Mouse (Mus musculus) embryo, embryonic 10.5 days (tissue): ENCODE measurements around the gene Atp5s.

ENCODE experiments used
- DNase-seq: peaks from one replicate; pipeline ENCODE4 v3.0.0-alpha.2; 2015; ENCODE audit warnings: low spot score

Gene Atp5s

DNA sequence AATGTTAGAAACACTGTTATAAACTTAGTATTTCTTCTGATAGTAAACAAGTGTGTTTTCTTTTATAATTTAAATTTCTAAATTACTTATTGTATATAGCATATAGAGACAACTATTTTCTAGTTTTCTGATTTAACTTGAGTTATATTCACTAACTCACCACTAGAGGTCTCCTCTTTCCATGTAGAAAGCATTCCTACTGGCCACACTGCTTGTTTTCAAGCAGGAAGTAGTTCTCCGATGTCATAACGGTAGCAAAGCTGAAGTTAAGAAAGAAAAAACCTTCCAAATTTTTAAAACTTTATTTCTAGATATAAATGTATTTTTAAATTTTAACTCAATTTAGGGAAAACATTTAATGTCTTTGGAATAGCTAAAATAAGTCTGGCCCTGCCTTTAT, 8.8 kb downstream of the Atp5s start:
- peak; percentile 71 for DNase-seq

DNA sequence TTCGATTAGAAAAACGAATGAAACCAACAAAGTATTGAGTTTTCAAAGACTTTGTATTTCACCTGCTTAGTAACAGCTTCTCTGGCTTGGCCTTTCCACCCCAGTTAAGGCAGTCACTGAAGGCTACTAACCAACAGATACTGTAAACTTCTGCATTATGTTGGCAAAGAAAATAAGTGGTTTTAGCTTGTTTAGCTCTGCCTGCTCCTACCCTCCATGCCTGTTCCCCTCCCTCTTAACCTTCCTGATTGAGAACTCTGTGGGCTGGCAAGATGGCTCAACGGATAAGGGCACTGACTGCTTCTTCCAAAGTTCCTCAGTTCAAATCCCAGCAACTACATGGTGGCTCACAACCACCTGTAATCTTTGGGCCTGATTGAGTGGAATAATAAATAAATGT, 9.2 kb downstream of the Atp5s start:
- DNase-seq, result no peak

DNA sequence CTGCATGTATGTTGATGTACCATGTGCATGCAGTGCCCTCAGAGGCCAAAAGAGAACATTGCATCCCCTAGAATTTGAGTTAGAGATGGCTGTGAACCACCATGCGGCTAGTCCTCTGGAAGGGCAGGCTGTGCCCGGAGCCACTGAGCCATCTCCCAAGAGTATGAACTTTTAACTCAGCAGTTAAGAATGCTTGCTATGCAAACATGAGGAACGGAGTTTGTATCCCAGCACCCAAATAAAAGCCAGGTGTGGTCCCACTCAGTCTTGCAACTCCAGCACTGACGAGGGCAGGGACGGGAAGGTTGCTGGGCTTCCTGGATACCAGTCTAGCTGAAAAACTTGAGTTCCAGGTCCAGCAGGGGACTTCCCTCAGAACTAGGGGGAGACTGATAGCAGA, 17.2 kb downstream of the Atp5s start:
- no peak for DNase-seq

DNA sequence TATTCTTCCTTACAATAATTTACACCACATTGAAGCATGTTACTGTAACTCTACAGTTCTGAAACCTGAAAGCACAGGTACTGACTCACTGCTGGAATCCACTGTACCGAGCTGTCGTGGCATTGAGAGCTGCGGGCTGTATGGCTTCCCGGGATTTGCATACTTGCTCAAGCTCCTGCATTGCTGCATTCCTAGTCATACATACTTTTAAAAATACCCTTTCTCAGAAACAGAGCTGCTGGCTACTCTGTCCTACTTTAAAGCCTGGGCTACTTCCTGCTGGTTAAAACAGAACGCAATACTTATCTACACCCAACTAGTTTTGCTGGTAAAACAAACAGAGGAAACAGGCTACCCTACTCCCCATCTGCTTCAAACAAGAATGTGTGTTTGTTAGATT, 19.4 kb downstream of the Atp5s start:
- no peak for DNase-seq

DNA sequence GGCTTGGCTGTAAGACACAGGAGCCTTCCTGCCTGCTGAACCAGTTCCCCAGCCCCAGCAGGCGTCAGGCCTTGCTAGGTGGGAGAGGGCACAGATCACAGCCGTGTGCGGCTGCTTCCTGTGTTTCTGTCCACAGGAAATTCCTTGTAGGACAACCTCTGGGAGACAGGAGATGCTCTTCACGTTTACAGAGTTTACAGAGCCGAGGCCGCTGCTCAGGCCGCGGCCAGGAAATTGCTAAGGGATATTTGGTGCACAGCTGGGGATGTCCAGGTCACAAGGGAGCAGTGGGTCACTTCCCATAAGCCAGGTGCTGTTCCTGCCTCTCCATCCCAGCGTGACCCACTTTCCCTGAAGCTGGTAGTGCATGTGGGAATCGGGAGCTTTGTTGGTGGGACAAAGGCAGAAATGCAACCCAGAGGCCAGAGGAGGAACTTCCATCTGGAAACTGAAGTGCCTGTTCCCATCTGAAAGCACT, 27.2 kb downstream of the Atp5s start:
- peak; percentile 62 for DNase-seq

DNA sequence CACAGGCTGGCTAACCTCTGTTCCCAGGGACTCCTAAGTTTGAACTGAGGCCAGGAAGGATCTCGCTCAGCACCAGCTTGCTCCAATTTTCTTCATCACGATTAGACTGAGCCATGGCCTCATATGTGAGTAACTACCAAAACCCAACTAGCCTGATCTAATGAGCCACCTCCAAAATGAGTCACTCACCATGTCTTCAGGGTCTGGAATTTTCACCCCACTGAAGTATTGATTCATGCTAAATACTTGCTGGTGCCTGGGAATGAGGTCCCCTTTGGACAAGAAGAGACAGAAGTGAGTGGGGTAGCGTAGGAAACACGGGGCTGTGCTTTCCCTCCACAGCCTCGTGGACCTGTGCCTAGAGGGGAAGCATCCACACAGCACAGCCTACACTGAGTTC, 29.2 kb downstream of the Atp5s start:
- DNase-seq, result no peak

DNA sequence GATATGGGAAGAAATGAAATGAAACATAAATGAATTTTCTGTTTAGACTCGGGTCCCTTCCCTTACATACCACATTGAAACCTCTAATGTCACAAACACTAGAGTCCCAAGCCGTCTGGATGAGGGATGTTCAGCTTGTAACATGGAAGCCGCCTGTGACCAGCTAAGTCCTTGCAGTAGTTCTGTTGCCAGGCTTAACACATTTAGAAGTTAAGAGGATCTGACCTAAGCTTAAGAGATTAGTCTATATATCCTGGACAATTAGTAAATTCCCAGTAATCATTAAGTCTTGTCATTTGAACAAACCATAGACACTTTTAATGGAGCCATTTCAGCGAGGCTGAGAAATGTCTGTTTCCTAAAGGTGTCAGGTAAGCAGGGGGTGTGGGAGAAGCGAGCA, 31.3 kb downstream of the Atp5s start:
- no peak for DNase-seq

DNA sequence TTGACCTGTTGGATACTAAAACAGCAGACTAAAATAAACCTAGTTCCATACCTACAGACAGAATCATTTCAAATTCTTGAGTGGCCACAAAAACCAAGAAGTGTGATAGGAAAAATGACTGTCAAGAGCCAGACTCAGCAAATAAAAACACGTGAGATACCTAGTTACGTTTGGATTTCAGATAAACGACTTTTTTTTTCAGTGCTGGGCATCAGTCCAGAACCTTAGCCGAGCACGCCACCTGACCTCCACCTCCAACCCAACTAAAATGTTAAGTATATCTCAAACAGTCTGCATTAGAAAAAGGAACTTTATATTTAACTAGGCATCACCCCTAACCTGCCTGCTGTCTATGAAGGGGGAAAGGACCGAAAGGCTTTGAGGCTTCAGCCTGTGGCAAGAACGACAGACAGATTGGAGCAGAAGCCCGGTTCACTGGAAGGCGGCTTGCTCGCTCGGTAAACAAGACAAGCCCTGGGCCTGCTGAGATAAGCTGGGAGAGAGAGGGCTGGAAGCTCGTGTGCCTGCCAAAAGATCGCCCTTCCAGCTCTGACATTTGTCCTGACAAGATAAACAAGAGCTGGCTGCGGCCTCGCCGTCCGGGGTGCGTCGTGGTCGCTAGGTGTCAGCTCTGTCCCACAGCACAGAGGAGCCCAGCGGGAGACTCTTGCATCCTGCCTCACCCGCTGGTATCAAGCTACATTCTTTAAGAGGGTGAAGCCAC, 32.8 kb downstream of the Atp5s start:
- peak; percentile 87 for DNase-seq

DNA sequence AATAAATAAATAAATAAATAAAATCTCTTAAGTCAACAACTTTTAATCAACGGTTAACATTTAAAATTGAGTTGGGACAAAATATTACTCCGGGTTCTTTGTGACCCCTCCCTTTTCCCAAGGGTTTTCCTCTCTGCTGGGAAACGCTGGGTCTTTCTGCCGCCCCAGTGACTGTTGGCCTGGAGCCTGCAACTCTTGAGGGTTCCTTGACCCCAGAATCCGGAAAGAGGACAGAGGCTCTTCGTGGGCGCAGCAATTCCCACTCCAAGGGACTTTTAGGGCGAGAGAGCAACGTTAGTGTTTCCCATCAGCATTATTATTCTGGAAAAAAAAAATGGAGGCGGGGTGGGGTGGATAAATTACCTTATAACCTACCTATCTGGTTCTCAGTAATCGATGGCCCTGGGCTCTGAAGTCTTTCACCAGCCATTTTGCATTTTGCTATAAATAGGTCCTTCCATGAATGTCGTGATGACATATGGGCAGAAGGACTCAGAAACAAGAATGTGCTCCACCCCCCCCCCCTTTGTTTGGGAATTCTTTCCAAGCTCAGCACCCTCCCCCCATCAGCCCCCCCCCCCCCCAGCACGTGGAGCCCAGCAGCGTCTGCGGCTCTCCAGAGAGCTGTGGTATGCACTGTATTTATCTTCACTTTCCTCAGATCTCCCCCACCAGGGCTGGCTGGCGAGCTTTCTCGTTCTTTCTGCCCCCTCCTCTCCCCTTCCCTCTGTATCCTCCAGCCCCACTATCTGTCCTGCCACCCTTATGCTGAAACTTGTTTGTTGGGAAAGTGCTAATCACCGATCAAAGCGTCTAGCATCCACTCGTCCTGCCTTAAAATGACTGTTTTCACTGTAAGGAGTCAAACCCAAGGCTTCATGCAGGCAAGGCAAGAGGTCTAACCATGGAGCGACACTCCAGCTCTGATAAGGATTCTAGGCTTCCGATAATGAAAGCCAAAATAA, 33.8 kb downstream of the Atp5s start:
- peak; percentile 61 for DNase-seq

DNA sequence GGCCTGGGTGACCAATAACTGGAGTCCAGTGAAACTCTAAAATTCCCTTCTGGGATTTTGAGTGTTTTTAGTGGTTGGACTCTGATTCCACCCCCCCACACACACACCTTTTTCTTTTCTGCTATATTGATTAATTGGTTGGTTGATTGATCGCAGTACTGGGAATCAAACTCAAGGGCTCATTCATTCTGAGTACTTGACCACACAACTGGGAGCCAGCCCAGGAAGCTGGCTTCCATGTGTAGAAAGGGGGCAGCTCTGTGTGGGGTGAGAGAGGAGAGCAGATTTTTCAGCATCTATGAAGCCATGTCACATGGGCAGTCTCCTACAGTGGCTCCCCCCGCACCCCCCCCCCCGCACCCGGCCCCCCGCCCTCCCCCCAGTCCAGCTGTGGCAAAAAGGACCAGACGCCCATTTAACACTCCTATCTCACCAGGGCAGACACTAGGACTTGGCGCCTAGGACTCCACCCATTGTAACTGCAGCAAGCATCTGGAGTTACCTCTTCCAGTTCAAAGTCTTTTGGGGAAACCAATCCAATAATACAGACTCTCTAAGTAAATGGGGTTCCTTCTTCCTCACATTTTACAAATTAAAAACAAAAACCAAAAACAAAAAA, 34.6 kb downstream of the Atp5s start:
- peak; percentile 37 for DNase-seq

DNA sequence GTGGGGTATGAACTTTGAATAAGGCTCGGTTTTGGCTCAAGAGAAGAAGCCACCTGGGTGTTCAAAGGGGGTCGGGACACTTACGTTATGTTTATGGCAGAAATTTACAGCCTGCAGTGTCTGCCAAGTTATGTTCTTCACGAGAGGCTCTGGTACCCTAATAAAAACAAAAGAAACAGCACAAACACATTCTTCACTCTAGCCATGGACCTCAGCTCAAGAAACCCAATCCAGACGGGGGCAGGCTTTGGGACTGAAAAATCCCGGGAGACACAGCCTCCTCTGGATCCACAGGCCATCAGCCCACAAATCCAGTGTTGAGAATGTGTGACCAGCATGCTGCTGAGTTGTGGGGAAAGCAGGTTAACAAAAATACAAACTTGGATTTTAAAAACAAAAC, 35.3 kb downstream of the Atp5s start:
- no peak for DNase-seq

DNA sequence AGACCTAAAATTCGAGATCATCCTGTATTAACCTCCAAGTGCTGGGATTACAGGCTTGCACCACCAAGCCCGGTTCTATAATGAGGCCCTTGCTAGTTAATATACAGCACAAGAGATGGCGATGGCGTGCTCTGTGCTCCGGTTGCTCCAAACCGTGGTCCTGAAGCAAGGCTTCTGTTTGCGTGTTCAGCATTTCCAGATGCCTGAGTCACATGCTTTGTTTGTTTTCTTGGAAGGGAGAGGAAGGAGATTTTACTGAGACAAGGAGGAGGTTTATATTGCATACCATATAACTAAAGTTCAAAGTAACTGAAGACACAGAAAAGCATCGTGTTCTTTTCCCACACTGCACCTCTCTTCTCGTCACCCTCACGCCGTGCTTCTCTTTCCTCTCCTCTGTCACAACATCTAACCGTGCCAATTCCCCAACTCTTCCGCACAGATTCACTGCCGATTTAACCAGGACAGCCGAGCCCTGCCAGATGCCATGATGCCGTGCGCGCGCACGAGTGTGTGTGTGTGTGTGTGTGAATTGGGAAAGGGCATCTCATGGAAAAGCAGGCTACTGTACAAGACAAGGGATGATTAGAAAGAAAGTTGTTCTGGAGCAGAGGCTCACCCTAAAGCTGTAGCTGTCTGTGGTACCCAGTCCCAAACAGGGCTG, 36.1 kb downstream of the Atp5s start:
- DNase-seq, result no peak

DNA sequence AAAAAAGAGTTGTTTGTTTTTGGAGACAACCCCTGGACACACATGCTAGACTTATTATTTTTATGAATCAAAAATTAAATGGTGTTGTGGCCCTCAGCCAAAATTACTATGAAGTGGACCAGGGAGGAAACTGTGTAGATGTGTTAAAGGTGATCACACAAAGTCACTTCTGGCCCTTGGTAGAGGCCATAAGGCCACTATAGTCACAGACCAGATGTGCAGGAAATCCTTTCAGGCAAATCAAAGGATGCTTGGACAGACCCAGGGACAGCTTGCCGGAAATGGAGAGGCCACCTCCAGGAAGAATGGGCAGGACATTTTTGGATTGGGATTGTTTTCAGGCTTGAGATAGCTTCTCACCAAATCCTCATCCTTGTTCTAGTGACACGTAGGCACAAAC, 36.9 kb downstream of the Atp5s start:
- no peak for DNase-seq

DNA sequence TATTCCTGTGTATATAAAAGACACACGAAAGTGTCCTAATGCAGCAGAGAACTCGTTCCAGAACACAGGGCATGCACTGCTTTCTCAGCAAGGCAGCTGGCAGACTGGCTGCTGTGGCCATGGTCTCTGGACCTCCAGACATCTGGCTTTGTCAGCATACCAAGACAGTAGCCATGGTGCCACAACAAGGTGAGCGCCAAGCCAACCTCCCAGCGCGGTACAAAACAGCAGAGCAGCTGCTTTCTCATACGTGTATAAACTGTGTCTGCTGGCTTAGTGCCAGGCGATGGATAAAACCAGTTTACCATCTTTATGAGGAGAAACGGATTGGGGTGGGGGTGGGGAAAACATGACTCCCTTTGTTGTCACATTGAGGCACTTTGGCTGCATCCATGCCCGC, 40.8 kb downstream of the Atp5s start:
- DNase-seq, result no peak

DNA sequence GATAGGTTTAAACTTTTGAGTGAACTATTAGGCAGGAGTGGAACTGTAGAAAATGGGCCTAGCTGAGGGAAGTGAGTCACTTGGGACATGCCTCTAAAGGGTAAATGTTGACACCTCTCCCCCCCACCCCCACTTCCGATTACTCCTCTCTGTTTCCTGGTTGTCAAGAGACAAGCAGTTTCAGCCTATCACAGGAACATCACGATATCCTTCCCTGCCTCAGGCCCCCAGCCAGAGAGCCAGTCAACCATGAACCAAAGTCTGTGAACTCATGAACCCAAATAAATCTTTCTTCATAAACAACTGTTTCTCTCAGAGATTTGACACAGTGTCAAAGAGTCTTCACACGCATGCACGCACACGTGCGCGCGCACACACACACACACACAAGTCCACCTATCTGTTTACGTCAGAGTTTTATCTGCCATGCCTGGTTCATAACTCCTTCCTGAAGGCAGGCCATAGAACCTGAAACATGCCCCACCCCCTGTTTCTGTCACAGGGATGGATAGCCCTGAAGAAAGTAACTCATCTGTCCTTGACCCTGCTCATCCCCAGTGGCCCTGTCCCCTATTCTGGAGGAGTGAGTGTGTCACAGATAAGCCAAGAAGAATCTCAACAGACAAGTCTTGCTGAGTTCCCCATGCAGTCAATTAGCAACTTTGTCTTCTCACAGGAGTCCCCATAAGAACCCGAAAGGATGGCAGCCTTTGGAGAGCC, 41.6 kb downstream of the Atp5s start:
- no peak for DNase-seq

DNA sequence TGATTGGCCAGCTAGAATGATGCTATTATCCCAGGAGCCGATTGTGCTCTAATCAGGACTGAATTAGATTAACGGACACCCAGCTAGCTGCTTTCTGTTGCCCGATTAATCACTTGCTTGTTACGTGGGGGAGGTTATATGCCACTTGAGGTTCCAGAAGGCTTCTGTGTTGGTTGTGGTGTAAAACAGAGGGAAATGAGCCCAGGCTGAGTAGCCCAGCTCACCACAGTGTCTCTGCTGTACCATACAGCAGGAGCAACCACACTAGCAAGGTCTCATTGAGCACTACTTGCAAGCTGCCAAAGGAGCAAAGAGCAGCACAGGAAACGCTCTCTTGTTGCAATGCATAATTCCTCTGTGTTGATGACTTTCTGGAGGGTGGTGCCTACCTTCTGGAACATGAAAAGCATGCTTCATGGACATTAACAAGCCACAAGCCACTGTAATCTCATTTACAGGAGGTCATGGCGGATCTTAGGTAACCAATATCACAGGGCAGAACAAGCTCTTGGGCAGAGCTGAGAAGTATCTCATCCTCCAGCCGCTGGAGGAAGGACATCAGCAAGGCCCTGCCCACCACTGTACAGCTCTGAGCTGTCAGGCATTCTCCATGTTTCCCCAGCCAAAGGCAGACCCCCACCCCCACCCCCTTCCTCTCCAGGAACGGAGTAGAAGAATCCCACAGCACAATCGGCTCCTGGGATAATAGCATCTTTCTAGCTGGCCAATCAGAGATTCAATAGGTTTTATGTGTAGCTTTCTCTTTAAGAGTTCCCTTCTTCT, 42.9 kb downstream of the Atp5s start:
- no peak for DNase-seq

DNA sequence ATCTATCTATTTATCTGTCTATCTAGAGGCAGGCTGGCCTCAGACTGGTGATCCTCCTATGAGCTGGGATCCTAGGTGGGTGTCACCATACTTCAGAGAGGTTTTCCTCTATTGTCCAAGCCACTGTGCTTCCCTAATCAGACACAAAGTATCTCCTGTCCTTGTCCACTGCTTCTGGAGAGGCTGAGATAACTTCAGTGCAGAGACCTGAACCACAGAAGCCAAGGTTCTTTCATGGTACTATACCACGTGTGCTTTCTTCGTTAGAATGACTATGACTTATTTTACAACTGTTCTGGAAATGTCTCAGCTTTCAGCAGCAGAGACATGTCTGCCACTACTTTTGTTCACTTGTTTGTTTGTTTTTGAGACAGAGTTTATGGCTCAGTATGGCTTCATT, 44.1 kb downstream of the Atp5s start:
- DNase-seq, result no peak

DNA sequence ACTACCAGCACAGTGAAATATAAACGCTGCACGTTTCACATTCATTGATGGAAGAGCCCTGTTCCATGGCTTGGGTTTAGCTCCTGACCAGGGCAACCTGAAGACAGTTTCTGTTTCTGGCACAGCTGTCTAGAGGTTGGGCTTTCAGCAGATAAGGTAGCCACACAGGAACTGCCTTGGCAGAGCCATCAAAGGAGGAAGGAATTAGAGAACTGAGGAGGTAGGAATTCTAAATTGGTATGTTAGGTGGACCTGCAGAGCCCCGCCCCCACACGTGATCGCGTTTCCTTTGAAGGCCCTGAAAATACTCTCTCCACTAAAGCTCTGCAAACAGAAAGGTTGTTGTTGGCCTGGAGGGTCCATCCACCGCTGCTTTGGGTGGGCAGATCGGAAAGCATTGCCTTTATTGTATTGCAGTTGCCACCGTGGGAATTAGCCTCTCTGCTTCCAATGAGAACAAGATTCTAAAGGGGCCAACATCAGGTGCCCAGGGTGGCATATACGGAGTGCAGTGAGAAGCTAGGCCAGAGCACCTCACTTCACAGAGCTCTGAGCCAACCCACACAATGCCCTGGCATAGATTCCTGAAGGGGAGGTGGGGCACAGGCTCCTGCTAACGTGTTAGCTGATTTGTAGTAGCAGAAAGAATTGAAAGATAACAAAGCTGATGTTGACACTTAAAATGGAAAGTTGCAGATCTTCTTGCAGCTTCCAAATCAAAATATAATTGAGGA, 52.0 kb downstream of the Atp5s start:
- DNase-seq, result no peak

DNA sequence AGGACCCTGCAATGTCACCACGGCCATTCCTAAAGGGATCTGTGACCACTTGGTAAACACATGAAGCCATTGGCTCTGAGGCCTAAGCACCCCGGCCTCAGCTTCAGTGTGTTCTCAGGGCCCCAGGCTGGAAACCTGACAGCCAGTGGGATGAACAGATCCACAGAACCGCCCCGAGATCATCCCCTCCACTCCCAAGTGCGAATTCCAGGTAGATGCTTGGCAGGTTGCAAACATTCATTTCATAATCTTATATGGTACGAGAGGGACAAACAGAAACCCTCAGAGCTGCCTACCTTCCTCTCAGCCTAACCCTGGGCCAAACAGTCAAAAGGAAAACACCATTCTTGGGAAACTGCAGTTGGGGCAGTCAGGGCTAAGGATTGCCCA, 52.6 kb downstream of the Atp5s start:
- no peak for DNase-seq

DNA sequence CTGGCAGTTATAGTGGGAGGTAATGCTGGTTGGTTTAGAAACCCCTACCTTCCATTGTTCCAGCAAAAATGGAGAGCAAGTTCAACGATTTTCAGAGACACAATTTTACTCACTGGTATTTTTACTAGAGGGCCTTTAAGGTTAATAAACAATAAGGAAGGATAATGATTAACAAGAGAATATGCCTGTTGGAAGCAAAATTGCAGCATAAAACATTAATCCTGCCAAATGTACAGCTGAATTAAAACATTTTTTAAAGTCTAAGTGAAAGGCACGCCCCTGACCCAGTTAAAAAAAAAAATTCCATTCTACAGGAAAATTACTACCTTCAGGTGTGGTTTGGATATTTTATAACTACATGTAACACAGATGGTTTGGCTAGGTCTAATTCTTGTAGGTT, 53.2 kb downstream of the Atp5s start:
- no peak for DNase-seq
